Mouse (Mus musculus): Measurements from ENCODE around the gene Pcgf1. TPM values are rescaled to one million over a fixed set of nuclear protein-coding genes. Genes with fewer than 3 reads are reported as not detected.

Gene Pcgf1
- total RNA-seq, 2 experiments from 2014 or later: 7.2 to 10.2 TPM

DNA sequence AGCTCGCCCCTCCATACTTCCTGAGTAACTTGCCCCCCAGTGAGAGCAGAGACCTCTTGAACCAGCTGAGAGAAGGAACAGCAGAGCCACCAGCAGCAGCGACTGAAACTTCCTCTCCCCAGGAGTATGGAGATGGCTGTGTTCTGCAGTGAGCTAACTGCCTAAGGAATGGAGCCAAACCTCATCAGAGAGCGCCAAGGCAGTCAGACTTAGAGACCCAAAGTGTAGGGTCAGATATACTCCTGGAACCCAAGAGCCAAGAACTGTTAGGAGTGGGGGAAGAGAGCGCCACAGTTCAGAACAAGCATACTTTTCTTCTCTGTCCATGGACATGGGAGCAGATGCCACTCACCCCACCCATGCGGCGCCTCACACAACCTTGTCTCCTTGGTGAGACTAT lies 11.2 kb upstream of the Pcgf1 start:
- DNase-seq: no peak

GRCm38 (mm10) chr6:83068221-83068620 lies 9.4 kb upstream of the Pcgf1 start:
- DNase-seq: no peak

DNA sequence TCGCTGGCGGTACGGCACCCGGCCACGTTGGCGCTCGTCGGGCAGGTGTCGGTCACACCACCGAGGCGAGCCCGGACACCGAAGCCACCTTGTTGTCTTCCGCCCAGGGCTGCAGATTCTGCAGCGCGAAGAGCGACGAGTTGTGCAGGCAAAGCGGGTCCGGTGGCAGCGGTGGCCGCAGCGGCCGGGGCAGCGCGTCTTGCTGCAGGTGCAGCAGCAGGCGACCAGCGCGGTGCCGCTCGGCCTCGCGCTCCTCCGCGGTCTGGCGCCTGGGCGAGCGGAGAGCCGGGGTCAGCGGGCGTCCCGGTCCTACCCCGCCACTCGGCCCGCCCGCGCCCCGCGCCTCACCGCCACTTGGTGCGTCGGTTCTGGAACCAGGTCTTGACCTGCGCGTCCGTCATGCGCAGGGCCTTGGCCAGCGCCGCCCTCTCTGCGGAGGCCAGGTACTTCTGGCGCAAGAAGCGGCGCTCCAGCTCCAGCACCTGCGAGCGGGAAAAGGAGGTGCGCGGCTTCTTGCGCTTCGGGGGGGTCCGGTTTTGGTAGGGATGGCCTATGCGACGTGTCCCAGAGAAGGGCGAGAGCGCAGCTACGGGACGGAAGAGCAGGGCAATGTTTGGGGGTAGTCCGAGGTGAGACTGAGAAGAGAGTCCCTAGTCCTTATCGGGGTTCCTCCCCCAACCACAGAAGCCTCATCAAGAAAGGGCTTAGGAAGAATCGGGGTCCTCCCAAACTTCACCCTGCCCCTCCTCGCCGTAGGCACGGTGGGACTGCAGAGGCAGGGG lies 8.8 kb upstream of the Pcgf1 start:
- no peak for DNase-seq

GRCm38 (mm10) chr6:83069488-83070246 lies 8.0 kb upstream of the Pcgf1 start:
- DNase-seq: no peak

- DNase-seq: no peak
Observed at GRCm38 (mm10) chr6:83070247-83070310, 7.6 kb upstream of the Pcgf1 start, which contains the start of gene Tlx2. Tlx2 (minus strand) TSS chr6:83070293.

DNA sequence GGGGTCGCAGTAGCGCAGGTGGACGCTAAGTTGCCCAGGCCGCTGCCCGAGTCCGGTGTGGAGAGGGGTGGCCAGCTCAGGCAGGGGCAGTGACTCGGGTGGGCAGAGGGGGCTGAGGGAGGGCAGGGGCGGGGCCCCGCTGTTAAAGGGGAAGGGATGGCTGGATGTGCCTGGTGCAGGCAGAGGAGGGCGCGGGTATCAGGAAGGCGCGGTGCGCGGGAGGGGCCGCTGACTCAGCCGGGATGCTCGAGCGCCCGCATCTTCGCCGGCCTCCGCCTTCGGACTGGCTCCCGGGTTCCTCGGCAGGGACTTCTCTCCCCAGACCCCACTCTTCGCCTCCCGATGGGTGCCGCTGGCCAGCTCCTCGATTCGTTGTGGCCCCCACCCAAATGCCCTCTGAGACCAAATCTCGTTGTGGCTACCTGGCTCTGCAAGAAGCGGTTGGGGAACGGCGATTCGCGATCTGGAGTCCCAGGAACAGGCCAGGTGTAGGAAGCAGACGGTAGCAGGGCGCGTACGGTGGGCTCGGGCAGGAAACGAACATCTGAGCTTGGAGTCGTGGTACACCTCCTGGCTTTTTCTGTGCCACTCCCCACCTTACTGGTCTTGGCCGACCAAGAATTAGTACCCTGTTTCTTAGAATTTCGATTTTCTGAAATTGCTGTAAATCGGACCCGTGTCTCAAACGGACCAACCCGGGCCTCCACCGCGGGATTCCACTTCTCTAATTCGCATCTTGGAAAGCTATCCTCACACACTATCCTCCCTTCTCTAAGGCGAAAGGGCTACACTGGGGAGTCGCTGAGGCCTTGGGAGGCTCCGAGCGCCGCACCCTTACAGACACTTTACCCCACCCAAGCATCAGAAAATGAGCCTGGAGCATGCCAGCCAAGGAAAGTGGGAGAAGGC lies 7.1 kb upstream of the Pcgf1 start:
- peak; percentile 26 for DNase-seq

DNA sequence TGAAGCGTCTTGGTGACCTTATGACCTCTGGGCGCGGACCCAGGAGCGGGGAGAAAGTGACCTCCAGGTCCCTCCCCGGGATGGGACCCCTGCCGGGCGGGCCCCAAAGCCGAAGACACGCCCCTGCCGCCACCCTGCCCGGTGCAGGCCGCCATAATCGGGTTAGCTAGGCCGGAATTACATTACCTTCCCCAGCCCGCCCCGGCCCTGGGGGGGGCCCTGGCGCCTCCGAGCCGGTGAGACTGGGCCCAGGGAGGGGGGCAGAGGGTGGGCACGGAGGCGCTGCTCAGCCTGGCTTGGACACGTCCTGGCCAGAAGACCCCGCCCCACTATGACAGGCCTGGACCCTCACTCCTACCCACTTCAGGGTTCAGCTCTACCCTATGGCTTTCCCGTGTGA lies 6.4 kb upstream of the Pcgf1 start:
- no peak for DNase-seq

- DNase-seq: no peak
Observed at GRCm38 (mm10) chr6:83074979-83075378, 2.7 kb upstream of the Pcgf1 start.

DNA sequence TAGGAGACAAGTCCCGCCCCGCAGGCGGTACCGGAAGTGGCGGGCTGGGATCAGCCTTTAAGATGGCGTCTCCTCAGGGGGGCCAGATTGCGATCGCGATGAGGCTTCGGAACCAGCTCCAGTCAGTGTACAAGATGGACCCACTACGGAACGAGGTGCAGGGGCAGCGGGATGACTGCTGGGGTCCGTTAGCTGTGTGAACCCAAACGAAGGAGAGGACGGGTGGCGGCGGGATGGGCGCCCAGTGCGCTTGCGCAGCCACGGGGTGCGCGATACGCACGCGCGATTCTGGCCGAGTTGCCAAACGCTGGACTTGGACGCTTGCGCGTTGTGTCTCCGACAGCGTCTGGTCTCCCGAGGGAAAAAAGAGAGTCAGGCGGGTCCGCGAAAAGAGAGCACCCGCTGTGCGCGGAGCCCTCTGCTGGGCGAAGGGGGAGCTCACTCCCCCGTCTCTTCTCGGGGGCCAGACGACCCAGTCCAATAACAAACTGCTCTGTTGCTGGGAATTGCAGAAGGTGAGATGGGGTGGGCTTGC lies 722 bp downstream of the Pcgf1 start:
- DNase-seq: peak; percentile 100

DNA sequence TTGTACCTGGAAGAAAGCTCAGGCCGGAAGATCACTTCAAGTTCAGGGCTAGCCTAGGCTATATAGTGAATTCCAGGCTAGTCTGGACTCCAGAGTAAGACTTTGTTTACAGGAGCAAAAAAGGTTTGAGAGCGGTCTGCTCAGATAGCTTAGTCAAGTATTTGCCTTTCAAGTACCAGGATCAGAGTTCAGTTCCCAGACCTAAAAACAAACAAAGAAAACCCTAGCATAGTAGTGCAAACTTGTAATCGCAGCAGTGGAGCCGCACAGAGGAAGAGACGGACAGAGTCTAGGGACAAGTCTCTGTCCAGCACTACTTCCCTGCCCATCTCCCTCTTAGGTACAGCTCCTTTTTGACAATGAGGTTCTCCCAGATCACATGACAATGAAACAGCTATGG lies 2.5 kb downstream of the Pcgf1 start:
- no peak for DNase-seq

- no peak for DNase-seq
Observed at GRCm38 (mm10) chr6:83083497-83083896, 5.8 kb downstream of the Pcgf1 start.

GRCm38 (mm10) chr6:83084477-83084876 lies 6.8 kb downstream of the Pcgf1 start:
- DNase-seq: no peak

- DNase-seq: no peak
Observed at GRCm38 (mm10) chr6:83086121-83087035, 8.7 kb downstream of the Pcgf1 start, which contains the start of gene Lbx2. Lbx2 (plus strand) TSS chr6:83086367.

DNA sequence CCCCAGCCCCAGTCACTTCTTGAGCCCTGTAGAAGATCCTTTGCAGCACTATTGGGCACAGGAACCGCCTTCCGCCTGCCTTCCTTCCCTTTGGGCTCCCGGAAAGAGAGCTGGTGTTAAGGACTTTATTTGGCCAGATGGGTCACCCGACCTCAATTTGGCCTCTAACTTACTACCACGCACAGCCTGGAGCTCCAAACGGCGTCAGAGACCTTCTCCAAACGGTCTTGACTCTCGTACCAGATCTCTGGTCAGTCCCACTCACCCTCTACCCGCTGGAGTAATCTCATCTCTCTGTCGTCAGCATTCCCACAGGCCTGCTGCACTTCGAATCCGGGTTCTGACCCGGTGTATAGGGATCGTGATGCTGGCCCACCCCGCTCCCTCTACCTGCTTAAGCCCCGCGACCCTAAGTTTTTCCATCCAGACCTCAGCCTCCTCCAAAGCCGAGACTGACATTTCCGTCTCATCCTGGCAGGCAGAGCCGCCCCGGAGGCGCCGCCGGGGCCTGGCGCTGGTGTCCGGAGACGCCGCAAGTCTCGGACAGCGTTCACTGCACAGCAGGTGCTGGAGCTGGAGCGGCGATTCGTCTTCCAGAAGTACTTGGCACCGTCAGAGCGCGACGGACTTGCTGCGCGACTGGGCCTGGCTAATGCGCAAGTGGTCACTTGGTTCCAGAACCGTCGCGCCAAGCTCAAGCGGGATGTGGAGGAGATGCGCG lies 9.7 kb downstream of the Pcgf1 start:
- DNase-seq: peak; percentile 27

DNA sequence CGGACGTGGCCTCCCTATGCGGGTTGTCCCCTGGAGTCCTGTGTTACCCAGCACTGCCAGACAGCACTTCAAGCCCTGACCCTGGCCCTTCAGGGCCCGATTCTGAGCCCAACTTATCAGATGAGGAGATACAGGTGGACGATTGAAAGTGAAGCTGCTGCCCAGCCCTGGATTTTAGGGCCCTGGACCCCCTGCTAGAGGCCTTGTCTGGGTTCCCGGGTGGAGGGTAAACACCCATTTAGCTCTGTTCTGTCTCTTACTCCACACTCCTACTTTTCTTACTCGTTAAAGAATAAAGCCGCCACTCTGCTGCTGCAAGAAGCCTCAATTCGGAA lies 10.2 kb downstream of the Pcgf1 start:
- no peak for DNase-seq

GRCm38 (mm10) chr6:83092416-83093127 lies 14.9 kb downstream of the Pcgf1 start:
- peak; percentile 41 for DNase-seq

DNA sequence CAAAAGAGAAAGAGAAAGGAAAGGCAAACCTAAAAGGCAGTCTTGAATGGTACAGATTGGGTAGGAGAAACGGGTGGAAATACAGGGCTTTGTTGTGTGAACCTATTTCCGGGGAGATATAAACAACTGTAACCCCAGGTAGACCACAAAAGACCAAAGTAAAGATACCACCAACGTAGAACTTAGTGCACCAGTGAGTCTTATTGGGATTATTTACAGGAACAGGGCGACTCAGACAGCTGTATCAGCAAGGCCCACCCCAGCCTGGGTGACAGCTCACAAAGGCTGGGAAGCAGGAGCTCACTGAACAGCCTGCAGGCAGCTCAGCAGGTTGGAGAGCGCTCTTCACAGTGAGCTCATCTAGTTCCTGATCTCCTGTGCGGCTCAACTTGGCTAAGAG lies 18.3 kb downstream of the Pcgf1 start:
- no peak for DNase-seq

GRCm38 (mm10) chr6:83098411-83098810 lies 20.7 kb downstream of the Pcgf1 start:
- DNase-seq: no peak

GRCm38 (mm10) chr6:83101316-83101687 lies 23.6 kb downstream of the Pcgf1 start, which contains the start of the genes Ccdc142 and Gm42688:
Ccdc142 (plus strand) TSS chr6:83101601.
Gm42688 (plus strand) TSS chr6:83101617.
- peak; percentile 90 for DNase-seq

DNA sequence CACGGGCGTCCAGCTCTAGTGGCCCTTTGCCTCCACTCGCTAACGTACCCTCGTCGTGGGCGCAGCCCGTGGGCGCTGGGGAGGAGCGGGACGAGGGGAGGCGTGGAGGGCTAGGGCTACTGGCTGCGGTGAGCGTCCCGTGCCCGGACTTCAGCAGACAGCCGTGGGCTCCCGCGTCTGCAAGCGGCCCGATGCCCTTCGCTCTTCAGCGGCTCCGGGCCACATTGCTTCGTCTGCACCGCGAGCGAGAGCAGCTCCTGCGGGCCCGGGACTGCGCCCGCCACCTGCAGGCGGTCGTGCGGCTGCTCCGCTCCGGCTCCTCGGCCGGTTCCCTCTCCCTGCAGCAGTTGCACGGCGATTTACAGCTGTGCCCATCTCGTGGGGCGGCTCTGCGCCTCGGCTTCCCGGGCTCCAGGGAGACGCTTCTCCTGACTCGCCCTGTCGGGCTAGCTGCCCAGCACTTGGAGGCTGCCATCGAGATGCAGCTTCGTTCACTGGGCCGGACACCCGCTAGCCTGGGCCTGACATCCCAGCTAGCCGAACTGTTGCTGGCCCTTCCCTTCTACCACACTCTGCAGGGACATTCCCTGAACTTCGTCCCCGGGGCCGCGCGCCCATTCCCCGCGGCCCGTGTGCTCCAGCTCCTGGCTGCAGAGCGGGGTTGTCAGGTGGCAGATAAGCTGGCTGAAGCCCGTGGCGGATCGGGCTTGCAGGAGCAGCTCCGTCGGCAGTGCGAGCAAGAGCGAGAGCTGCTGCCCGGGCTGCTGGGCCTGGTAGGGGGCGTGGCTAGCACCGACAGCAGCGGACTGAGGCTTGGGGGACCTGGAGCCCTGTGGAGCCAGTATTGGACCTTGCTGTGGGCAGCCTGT lies 24.3 kb downstream of the Pcgf1 start:
- peak; percentile 70 for DNase-seq

Measured in heart, postnatal 4 days (tissue).